Mouse (Mus musculus) heart, embryonic 15.5 days (tissue): Measurements from ENCODE around the gene Casp3. TPM values are rescaled to one million over a fixed set of nuclear protein-coding genes. Genes with fewer than 3 reads are reported as not detected.

Experiments used
- ATAC-seq: fragments of 200-750 bp; cut with Nextera tagmentation; replicated peaks from 2 replicates; pipeline ENCODE4 v1.8.0; 2017; ENCODE audit warnings: low read depth, moderate TSS enrichment; ENCODE audit not compliant: insufficient number of reproducible peaks, insufficient read depth, low FRiP score
- H3K27ac ChIP-seq: fragments of 300-500 bp; sonication (generic); 2 replicates; pipeline ENCODE4 v1.5.1; 2015; ENCODE audit warnings: mild to moderate bottlenecking, inconsistent platforms
- H3K27me3 ChIP-seq: fragments of 300-500 bp; sonication (generic); 2 replicates; pipeline ENCODE4 v1.6.1; 2015; ENCODE audit warnings: inconsistent platforms
- H3K36me3 ChIP-seq: fragments of 300-500 bp; sonication (generic); 2 replicates; pipeline ENCODE4 v1.6.1; 2015; ENCODE audit warnings: mild to moderate bottlenecking, inconsistent platforms
- H3K4me1 ChIP-seq: fragments of 300-500 bp; sonication (generic); replicated peaks from 2 replicates; pipeline ENCODE4 v1.6.1; 2015; ENCODE audit warnings: inconsistent platforms
- H3K4me2 ChIP-seq: fragments of 300-500 bp; sonication (generic); 2 replicates; pipeline ENCODE4 v1.6.1; 2015; ENCODE audit warnings: inconsistent platforms, mild to moderate bottlenecking, moderate library complexity
- H3K4me3 ChIP-seq: fragments of 300-500 bp; sonication (generic); 2 replicates; pipeline ENCODE4 v1.5.1; 2015; ENCODE audit warnings: mild to moderate bottlenecking, inconsistent platforms
- H3K9ac ChIP-seq: fragments of 300-500 bp; sonication (generic); 2 replicates; pipeline ENCODE4 v1.6.1; 2015; ENCODE audit warnings: mild to moderate bottlenecking, inconsistent platforms
- H3K9me3 ChIP-seq: fragments of 300-500 bp; sonication (generic); replicated peaks from 2 replicates; pipeline ENCODE4 v1.6.1; 2016; ENCODE audit warnings: inconsistent platforms
- WGBS: fragments of 180-500 bp; shearing (Covaris S2); methylation state at CpG from one replicate; pipeline ENCODE4 v1.1.7; 2015; ENCODE audit warnings: mixed read lengths; 5-methylcytosine and 5-hydroxymethylcytosine counted together
- polyA plus RNA-seq: library from polyadenylated mRNA; unstranded; fragments of >200 nt; fragmentation: Nextera tagmentation; extraction: Ambion mirVana; gene quantifications from 2 replicates; pipeline ENCODE4 v1.2.1, GENCODE M21; 2015

The Casp3 gene
- polyA plus RNA-seq, 1 experiment from 2014 or later, result 48.1 TPM

- Histone ChIP-seq H3K4me1 (no peaks in the 10 kb centered on the region), H3K27me3 (no peaks in the 10 kb centered on the region), H3K27ac (no peak overlapping the region), H3K4me2 (no peak overlapping the region), H3K9ac (no peak overlapping the region), H3K36me3 (no peaks in the 10 kb centered on the region), H3K4me3 (no peak overlapping the region), H3K9me3 (no peaks in the 10 kb centered on the region)
- 93% methylated on average over 2 of the region's 2 CpGs for whole genome bisulfite sequencing
- no peak for ATAC-seq
These were observed 28.4 kb upstream of the Casp3 start for GRCm38 (mm10) chr8:46588663-46589062.

- Histone ChIP-seq H3K9me3 (no peaks in the 10 kb centered on the region), H3K4me1 (no peaks in the 10 kb centered on the region), H3K9ac (no peak overlapping the region), H3K36me3 (no peaks in the 10 kb centered on the region), H3K27me3 (no peaks in the 10 kb centered on the region), H3K4me3 (no peak overlapping the region), H3K27ac (no peak overlapping the region), H3K4me2 (no peak overlapping the region)
- WGBS, result 66% methylated on average over 8 of the region's 8 CpGs
- no peak for ATAC-seq
These were observed 24.0 kb upstream of the Casp3 start for GRCm38 (mm10) chr8:46593067-46593466.

GRCm38 (mm10) chr8:46593772-46594171, 23.3 kb upstream of the Casp3 start:
- no peak overlapping the region for H3K27ac ChIP-seq
- no peak overlapping the region for H3K9ac ChIP-seq
- H3K4me1 ChIP-seq, result peaks cover 2% of the 10 kb centered on the region; the same call in 1 of the 2 replicates
- H3K27me3 ChIP-seq, result no peaks in the 10 kb centered on the region
- 37% methylated on average over 2 of the region's 2 CpGs for WGBS
- no peaks in the 10 kb centered on the region for H3K9me3 ChIP-seq
- ATAC-seq, result no peak
- H3K4me3 ChIP-seq, result no peak overlapping the region
- no peaks in the 10 kb centered on the region for H3K36me3 ChIP-seq
- no peak overlapping the region for H3K4me2 ChIP-seq

- Histone ChIP-seq H3K9me3 (no peaks in the 10 kb centered on the region), H3K4me2 (no peak overlapping the region), H3K27me3 (no peaks in the 10 kb centered on the region), H3K4me1 (peaks cover 10% of the 10 kb centered on the region; the same call in 1 of the 2 replicates), H3K4me3 (no peak overlapping the region), H3K27ac (no peak overlapping the region), H3K36me3 (no peaks in the 10 kb centered on the region), H3K9ac (no peak overlapping the region)
- no peak for ATAC-seq
- 65% methylated on average over 2 of the region's 2 CpGs for WGBS
These were observed 21.5 kb upstream of the Casp3 start for GRCm38 (mm10) chr8:46595593-46595992.

GRCm38 (mm10) chr8:46596530-46596929, 20.6 kb upstream of the Casp3 start:
- Histone ChIP-seq H3K4me2 (no peak overlapping the region), H3K27me3 (no peaks in the 10 kb centered on the region), H3K36me3 (no peaks in the 10 kb centered on the region), H3K9ac (no peak overlapping the region), H3K4me1 (peaks cover 10% of the 10 kb centered on the region; the same call in 1 of the 2 replicates), H3K27ac (no peak overlapping the region), H3K4me3 (no peak overlapping the region), H3K9me3 (no peaks in the 10 kb centered on the region)
- no peak for ATAC-seq
- 95% methylated on average over 2 of the region's 2 CpGs for WGBS

- peaks cover 10% of the 10 kb centered on the region; the same call in 1 of the 2 replicates for H3K4me1 ChIP-seq
- WGBS, result 61% methylated on average over 2 of the region's 2 CpGs
- ATAC-seq, result no peak
These were observed 19.7 kb upstream of the Casp3 start for GRCm38 (mm10) chr8:46597411-46597810.

GRCm38 (mm10) chr8:46598114-46598513, 19.0 kb upstream of the Casp3 start:
- H3K4me1 ChIP-seq, result peaks cover 10% of the 10 kb centered on the region; the same call in 1 of the 2 replicates
- no peaks in the 10 kb centered on the region for H3K9me3 ChIP-seq
- H3K9ac ChIP-seq, result no peak overlapping the region
- WGBS, result 45% methylated on average over 2 of the region's 2 CpGs
- no peak for ATAC-seq
- no peaks in the 10 kb centered on the region for H3K27me3 ChIP-seq
- no peaks in the 10 kb centered on the region for H3K36me3 ChIP-seq
- no peak overlapping the region for H3K4me3 ChIP-seq
- H3K27ac ChIP-seq, result no peak overlapping the region
- H3K4me2 ChIP-seq, result no peak overlapping the region

More at GRCm38 (mm10) chr8:46597411-46597810, 19.7 kb upstream of the Casp3 start:
- no peak overlapping the region for H3K4me2 ChIP-seq
- no peak overlapping the region for H3K9ac ChIP-seq
- H3K36me3 ChIP-seq, result no peaks in the 10 kb centered on the region
- no peaks in the 10 kb centered on the region for H3K9me3 ChIP-seq
- no peaks in the 10 kb centered on the region for H3K27me3 ChIP-seq
- no peak overlapping the region for H3K27ac ChIP-seq
- H3K4me3 ChIP-seq, result no peak overlapping the region

- no peaks in the 10 kb centered on the region; the same call in 1 of the 2 replicates for H3K36me3 ChIP-seq
- ATAC-seq, result no peak; the same call in 1 of the 2 replicates
- H3K4me3 ChIP-seq, result no peak overlapping the region
- no peaks in the 10 kb centered on the region for H3K27me3 ChIP-seq
- no peak overlapping the region for H3K4me2 ChIP-seq
- WGBS, result 63% methylated on average over 5 of the region's 5 CpGs
- H3K9ac ChIP-seq, result no peak overlapping the region
- H3K4me1 ChIP-seq, result peaks cover 10% of the 10 kb centered on the region; the same call in 1 of the 2 replicates
- H3K27ac ChIP-seq, result no peak overlapping the region
- no peaks in the 10 kb centered on the region for H3K9me3 ChIP-seq
These were observed 18.3 kb upstream of the Casp3 start for GRCm38 (mm10) chr8:46598753-46599152.

GRCm38 (mm10) chr8:46599314-46599904, 17.7 kb upstream of the Casp3 start:
- Histone ChIP-seq H3K27me3 (no peaks in the 10 kb centered on the region), H3K9me3 (no peaks in the 10 kb centered on the region)

GRCm38 (mm10) chr8:46600959-46601707, 16.0 kb upstream of the Casp3 start:
- Histone ChIP-seq H3K36me3 (peaks cover 4% of the 10 kb centered on the region), H3K27me3 (no peaks in the 10 kb centered on the region), H3K4me1 (peaks cover 10% of the 10 kb centered on the region; the same call in 1 of the 2 replicates), H3K4me2 (no peak overlapping the region), H3K9me3 (no peaks in the 10 kb centered on the region), H3K27ac (no peak overlapping the region), H3K4me3 (no peak overlapping the region), H3K9ac (no peak overlapping the region)
- WGBS, result 59% methylated on average over 10 of the region's 10 CpGs
- no peak for ATAC-seq

More at GRCm38 (mm10) chr8:46599314-46599904, 17.7 kb upstream of the Casp3 start:
- WGBS, result 66% methylated on average over 7 of the region's 7 CpGs
- H3K27ac ChIP-seq, result no peak overlapping the region
- H3K4me1 ChIP-seq, result peaks cover 10% of the 10 kb centered on the region; the same call in 1 of the 2 replicates
- ATAC-seq, result no peak
- no peaks in the 10 kb centered on the region; the same call in 1 of the 2 replicates for H3K36me3 ChIP-seq
- H3K9ac ChIP-seq, result no peak overlapping the region
- H3K4me3 ChIP-seq, result no peak overlapping the region
- H3K4me2 ChIP-seq, result no peak overlapping the region

- no peaks in the 10 kb centered on the region for H3K9me3 ChIP-seq
- 85% methylated on average over 5 of the region's 5 CpGs for WGBS
- no peak overlapping the region for H3K4me3 ChIP-seq
- ATAC-seq, result no peak
- no peak overlapping the region for H3K4me2 ChIP-seq
- H3K4me1 ChIP-seq, result peaks cover 9% of the 10 kb centered on the region; the same call in 1 of the 2 replicates
- no peaks in the 10 kb centered on the region for H3K27me3 ChIP-seq
- H3K27ac ChIP-seq, result no peak overlapping the region
- no peak overlapping the region for H3K9ac ChIP-seq
- H3K36me3 ChIP-seq, result peaks cover 4% of the 10 kb centered on the region
These were observed 13.5 kb upstream of the Casp3 start for GRCm38 (mm10) chr8:46603587-46603986.
